Mouse (Mus musculus) hindbrain, embryonic 11.5 days (tissue): ENCODE data around the gene Shq1. TPM values are rescaled to one million over a fixed set of nuclear protein-coding genes. Genes with fewer than 3 reads are reported as not detected.

ENCODE experiments used
- ATAC-seq: fragments of 200-750 bp; cut with Nextera tagmentation; 2 replicates; pipeline ENCODE4 v1.8.0; 2017; ENCODE audit warnings: mild to moderate bottlenecking, moderate TSS enrichment, moderate library complexity; ENCODE audit not compliant: low FRiP score
- DNase-seq: peaks from one replicate; pipeline ENCODE4 v3.0.0-alpha.2; 2015; ENCODE audit warnings: low spot score
- H3K27ac ChIP-seq: fragments of 300-500 bp; sonication (generic); 2 replicates; pipeline ENCODE4 v1.5.1; 2014; ENCODE audit warnings: mild to moderate bottlenecking, low read depth, low read length
- H3K27me3 ChIP-seq: fragments of 300-500 bp; sonication (generic); 2 replicates; pipeline ENCODE4 v1.6.1; 2014; ENCODE audit warnings: mild to moderate bottlenecking, low read length, moderate library complexity, mixed read lengths; ENCODE audit not compliant: control insufficient read depth, insufficient read depth
- H3K36me3 ChIP-seq: fragments of 300-500 bp; sonication (generic); 2 replicates; pipeline ENCODE4 v1.6.1; 2014; ENCODE audit warnings: mild to moderate bottlenecking, low read length, moderate library complexity, mixed read lengths; ENCODE audit not compliant: control insufficient read depth, insufficient read depth
- H3K4me1 ChIP-seq: fragments of 300-500 bp; sonication (generic); replicated peaks from 2 replicates; pipeline ENCODE4 v1.6.1; 2014; ENCODE audit warnings: low read length, mixed read lengths; ENCODE audit not compliant: control insufficient read depth, insufficient read depth
- H3K4me2 ChIP-seq: fragments of 300-500 bp; sonication (generic); replicated peaks from 2 replicates; pipeline ENCODE4 v1.6.1; 2014; ENCODE audit warnings: mild to moderate bottlenecking, low read depth, low read length
- H3K4me3 ChIP-seq: fragments of 300-500 bp; sonication (generic); 2 replicates; pipeline ENCODE4 v1.5.1; 2014; ENCODE audit warnings: low read depth, low read length
- H3K9ac ChIP-seq: fragments of 300-500 bp; sonication (generic); 2 replicates; pipeline ENCODE4 v1.6.1; 2014; ENCODE audit warnings: low read depth, low read length
- H3K9me3 ChIP-seq: fragments of 300-500 bp; sonication (generic); 2 replicates; pipeline ENCODE4 v1.6.1; 2016; ENCODE audit warnings: low read length; ENCODE audit not compliant: control insufficient read depth
- WGBS: fragments of 180-500 bp; shearing (Covaris S2); extraction: QIAGEN DNeasy Blood & Tissue Kit; methylation state at CpG from one replicate; pipeline ENCODE4 v1.1.7; 2014; 5-methylcytosine and 5-hydroxymethylcytosine counted together
- polyA plus RNA-seq: library from polyadenylated mRNA; unstranded; fragments of >200 nt; fragmentation: Nextera tagmentation; extraction: Ambion mirVana; gene quantifications from 2 replicates; pipeline ENCODE4 v1.2.1, GENCODE M21; 2014

Gene Shq1
- polyA plus RNA-seq, 1 experiment from 2014 or later: 17.1 TPM

GRCm38 (mm10) chr6:100581056-100581455 is 89.9 kb downstream of the Shq1 start:
- no peaks in the 10 kb centered on the region for H3K4me1 ChIP-seq
- H3K27ac ChIP-seq: no peak overlapping the region
- ATAC-seq: no peak
- no peak overlapping the region for H3K4me3 ChIP-seq
- no peak for DNase-seq
- no peaks in the 10 kb centered on the region for H3K36me3 ChIP-seq
- H3K9ac ChIP-seq: no peak overlapping the region
- no peaks in the 10 kb centered on the region for H3K9me3 ChIP-seq
- no peaks in the 10 kb centered on the region for H3K27me3 ChIP-seq
- no peak overlapping the region for H3K4me2 ChIP-seq

DNA sequence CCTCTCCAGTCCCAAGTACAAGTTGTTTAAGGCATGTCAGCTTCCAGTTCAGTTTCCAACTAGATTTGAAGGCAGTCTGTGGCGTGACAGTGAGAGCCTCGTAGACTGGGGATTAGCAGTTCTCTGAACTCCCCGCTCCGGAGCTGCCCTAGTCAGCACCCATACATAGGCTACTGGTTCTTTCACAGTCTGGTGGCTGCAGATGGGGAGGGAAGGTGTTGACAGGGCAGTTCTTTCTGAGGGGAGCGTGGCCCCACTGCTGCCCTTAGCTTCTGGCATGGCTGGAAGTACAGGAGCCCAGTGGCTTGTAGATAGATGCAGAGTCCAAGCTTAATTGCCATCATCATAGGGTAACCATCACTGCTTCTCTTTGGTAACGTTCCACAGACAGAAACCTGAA is 93.4 kb downstream of the Shq1 start:
- WGBS: 86% methylated on average over 6 of the region's 6 CpGs
- no peak for DNase-seq
- Histone ChIP-seq H3K4me1 (no peaks in the 10 kb centered on the region), H3K9me3 (no peaks in the 10 kb centered on the region), H3K36me3 (no peaks in the 10 kb centered on the region), H3K9ac (no peak overlapping the region), H3K27ac (no peak overlapping the region), H3K4me3 (no peak overlapping the region), H3K4me2 (no peak overlapping the region), H3K27me3 (no peaks in the 10 kb centered on the region)
- ATAC-seq: no peak

DNA sequence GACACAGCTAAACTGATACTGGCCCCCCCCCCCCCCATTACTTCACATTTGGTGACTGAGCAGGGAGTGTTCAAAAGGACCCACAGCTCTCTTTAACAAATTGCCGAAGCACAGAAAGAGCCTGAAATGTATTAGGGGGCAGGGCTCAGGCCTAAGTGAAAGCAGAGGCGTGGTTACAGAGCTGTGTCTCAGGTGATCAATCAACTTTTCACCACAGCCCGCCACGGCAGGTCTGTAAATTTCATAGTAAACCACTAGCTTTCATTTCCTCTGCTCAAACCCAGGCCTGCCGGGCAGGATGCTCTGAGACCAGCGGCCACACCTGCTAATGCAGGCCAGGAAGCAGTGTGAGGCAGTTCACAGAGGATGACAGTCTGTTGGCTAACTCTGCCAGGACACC is 94.8 kb downstream of the Shq1 start:
- Histone ChIP-seq H3K4me3 (no peak overlapping the region), H3K4me2 (no peak overlapping the region), H3K36me3 (no peaks in the 10 kb centered on the region), H3K27ac (no peak overlapping the region), H3K4me1 (no peaks in the 10 kb centered on the region), H3K9ac (no peak overlapping the region), H3K27me3 (no peaks in the 10 kb centered on the region), H3K9me3 (no peaks in the 10 kb centered on the region)
- WGBS: 44% methylated on average over 6 of the region's 6 CpGs
- no peak for ATAC-seq
- DNase-seq: no peak

GRCm38 (mm10) chr6:100566774-100567173 is 104.2 kb downstream of the Shq1 start:
- Histone ChIP-seq H3K4me2 (no peak overlapping the region), H3K27me3 (peaks cover 7% of the 10 kb centered on the region), H3K27ac (no peak overlapping the region), H3K4me1 (peaks cover 14% of the 10 kb centered on the region; the same call in 1 of the 2 replicates), H3K36me3 (no peaks in the 10 kb centered on the region), H3K9me3 (no peaks in the 10 kb centered on the region), H3K4me3 (no peak overlapping the region), H3K9ac (no peak overlapping the region)
- no peak for ATAC-seq
- DNase-seq: no peak
- 68% methylated on average over 6 of the region's 6 CpGs for WGBS

DNA sequence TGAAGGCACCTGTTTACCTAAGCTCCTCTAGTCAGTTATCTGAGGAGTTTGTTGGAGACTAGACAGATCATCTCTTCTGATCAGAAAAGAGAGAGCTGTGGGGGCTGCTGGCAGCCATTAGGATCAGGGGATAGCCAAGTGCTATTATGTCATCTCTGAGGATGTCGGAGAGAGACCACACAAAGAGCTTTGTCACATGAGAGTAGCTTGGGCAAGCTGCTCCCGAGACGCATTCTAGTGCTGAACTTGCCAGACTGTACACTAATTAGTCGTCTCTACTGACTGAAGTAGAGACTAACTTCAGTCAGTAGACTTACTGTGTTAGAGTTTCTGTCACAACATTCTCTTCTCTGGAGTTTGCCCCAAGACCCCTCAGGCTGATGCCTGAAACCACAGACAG is 106.4 kb downstream of the Shq1 start:
- WGBS: 27% methylated on average over 4 of the region's 4 CpGs
- ATAC-seq (no peak), DNase-seq (no peak)
- Histone ChIP-seq H3K27ac (no peak overlapping the region), H3K4me1 (peaks cover 14% of the 10 kb centered on the region; the same call in 1 of the 2 replicates), H3K9ac (no peak overlapping the region), H3K4me3 (no peak overlapping the region), H3K9me3 (no peaks in the 10 kb centered on the region), H3K36me3 (no peaks in the 10 kb centered on the region), H3K4me2 (no peak overlapping the region), H3K27me3 (peaks cover 13% of the 10 kb centered on the region)

- H3K4me3 ChIP-seq: peak overlapping the region; percentile 43
- H3K36me3 ChIP-seq: no peaks in the 10 kb centered on the region
- ATAC-seq: peak; percentile 87
- H3K9ac ChIP-seq: peak overlapping the region; percentile 59
- H3K9me3 ChIP-seq: no peaks in the 10 kb centered on the region
- 5% methylated on average over 38 of the region's 38 CpGs for WGBS
- peaks cover 13% of the 10 kb centered on the region for H3K27me3 ChIP-seq
- DNase-seq: peak; percentile 83
- peak overlapping the region; percentile 83 for H3K4me2 ChIP-seq
- peaks cover 14% of the 10 kb centered on the region; the same call in 1 of the 2 replicates for H3K4me1 ChIP-seq
- peak overlapping the region; percentile 49 for H3K27ac ChIP-seq
These were observed 107.2 kb downstream of the Shq1 start for GRCm38 (mm10) chr6:100563552-100564341.

GRCm38 (mm10) chr6:100562719-100563551 is 108.0 kb downstream of the Shq1 start:
- H3K27ac ChIP-seq: peak overlapping the region; percentile 49
- ATAC-seq (peak; percentile 84), DNase-seq (peak; percentile 77)
- peak overlapping the region; percentile 59 for H3K9ac ChIP-seq
- WGBS: under 1% methylated on average over 51 of the region's 51 CpGs
- H3K4me3 ChIP-seq: peak overlapping the region; percentile 43
- peaks cover 14% of the 10 kb centered on the region; the same call in 1 of the 2 replicates for H3K4me1 ChIP-seq
- H3K36me3 ChIP-seq: no peaks in the 10 kb centered on the region
- peaks cover 13% of the 10 kb centered on the region for H3K27me3 ChIP-seq
- peak overlapping the region; percentile 83 for H3K4me2 ChIP-seq
- no peaks in the 10 kb centered on the region for H3K9me3 ChIP-seq

DNA sequence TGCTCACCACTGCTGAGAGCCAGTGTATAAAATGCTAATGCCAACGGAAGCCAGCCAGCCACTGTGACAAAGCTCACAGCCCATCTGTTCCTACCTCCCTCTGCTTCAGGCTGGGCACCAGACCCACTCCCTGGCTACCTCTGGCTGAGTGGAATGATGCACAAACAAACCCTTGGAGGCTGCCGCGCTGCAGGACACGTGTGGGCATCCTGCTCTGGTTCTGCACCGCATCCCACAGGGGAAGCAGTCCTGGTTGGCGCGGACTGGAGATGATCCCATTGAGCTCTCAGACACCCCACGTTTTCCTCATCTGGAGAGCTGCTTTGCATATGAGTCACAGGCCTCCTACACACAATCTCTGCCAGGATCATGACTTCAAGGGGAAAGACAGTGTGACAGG is 112.9 kb downstream of the Shq1 start:
- DNase-seq (no peak), ATAC-seq (no peak)
- H3K4me2 ChIP-seq: no peak overlapping the region
- H3K9me3 ChIP-seq: no peaks in the 10 kb centered on the region
- H3K27me3 ChIP-seq: peaks cover 11% of the 10 kb centered on the region
- 44% methylated on average over 8 of the region's 8 CpGs for WGBS
- no peak overlapping the region for H3K27ac ChIP-seq
- no peak overlapping the region for H3K4me3 ChIP-seq
- H3K4me1 ChIP-seq: peaks cover 7% of the 10 kb centered on the region; the same call in 1 of the 2 replicates
- no peak overlapping the region for H3K9ac ChIP-seq
- H3K36me3 ChIP-seq: no peaks in the 10 kb centered on the region
